ENCODE assay signal across 17 mouse cellular contexts in the genomic region with DNA sequence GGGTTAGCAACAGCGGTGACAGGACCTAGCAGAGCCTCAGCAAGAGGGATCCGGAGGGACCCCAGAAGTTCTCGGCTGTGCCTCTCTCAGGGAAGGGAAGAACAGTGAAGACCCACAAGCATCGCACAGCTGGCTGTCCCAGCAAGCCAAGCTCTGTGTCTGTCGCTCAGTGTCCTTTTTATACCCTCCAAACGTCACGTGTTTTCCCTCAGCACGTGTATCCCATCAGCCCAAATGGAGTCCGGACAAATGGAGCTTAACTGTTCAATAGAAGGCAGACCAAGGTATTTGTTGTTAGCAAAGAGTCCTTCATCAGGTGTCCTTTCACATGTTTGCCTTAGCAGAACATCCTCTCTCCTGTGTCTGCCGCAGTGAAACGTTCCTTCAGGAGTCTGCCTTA. TPM values are rescaled to one million over a fixed set of nuclear protein-coding genes. Genes with fewer than 3 reads are reported as not detected.
"Had no signal": no experiment of that assay in that cellular context is flagged by ENCODE, and none has a peak within 500 bp of the region (broad histone marks: within the 10 kb centered on the region; RNA-seq: fewer than 3 reads in every experiment).

No protein-coding gene starts in this region.

- H3K27me3 ChIP-seq: neural tube, embryonic 13.5 days; neural tube, embryonic 15.5 days; stomach, embryonic 15.5 days had no signal

- H3K9ac ChIP-seq: neural tube, embryonic 13.5 days; neural tube, embryonic 15.5 days; stomach, embryonic 15.5 days had no signal

- H3K4me1 ChIP-seq: neural tube, embryonic 13.5 days; neural tube, embryonic 15.5 days; stomach, embryonic 15.5 days had no signal

- H3K9me3 ChIP-seq: neural tube, embryonic 13.5 days; neural tube, embryonic 15.5 days; stomach, embryonic 15.5 days had no signal

- DNase-seq: retina, postnatal 1 day; right cerebral cortex, adult 18-20 months; right cerebral cortex, postnatal 14 days; right cerebral cortex, postnatal 25 days; right cerebral cortex, postnatal 4 days; spleen, adult 18-20 months; thymus, adult 18-20 months; thymus, adult 2 months; thymus, postnatal 14 days; thymus, postnatal 25 days; thymus, postnatal 36 days; thymus, postnatal 4 days had no signal

- H3K27ac ChIP-seq: neural tube, embryonic 13.5 days; neural tube, embryonic 15.5 days; stomach, embryonic 15.5 days; stomach, postnatal 0 days had no signal

- H3K4me3 ChIP-seq: neural tube, embryonic 13.5 days; neural tube, embryonic 15.5 days; stomach, embryonic 15.5 days had no signal

- H3K36me3 ChIP-seq: neural tube, embryonic 15.5 days; stomach, embryonic 15.5 days had no signal

- H3K4me2 ChIP-seq: neural tube, embryonic 13.5 days; neural tube, embryonic 15.5 days; stomach, embryonic 15.5 days had no signal

RNA-seq across cellular contexts. Expression of a gene that starts 42.7 kb away (rescaled TPM):
- polyA plus RNA-seq: neural tube, embryonic 13.5 days; stomach, embryonic 14.5 days had no signal
